Mouse (Mus musculus) bone marrow, adult 2 months (tissue): ENCODE measurements around the gene Riok1.

Source experiments
- CTCF ChIP-seq: fragments of 200-500 bp; IDR thresholded peaks from 2 replicates; pipeline ENCODE4 v1.5.1; 2011; ENCODE audit warnings: low read length, control low read depth; ENCODE audit not compliant: control insufficient read depth, insufficient read depth
- POLR2A ChIP-seq: fragments of 200-500 bp; IDR thresholded peaks from 2 replicates; pipeline ENCODE4 v1.6.1; 2011; ENCODE audit warnings: low read depth, mild to moderate bottlenecking, control low read depth, low read length, borderline replicate concordance; ENCODE audit not compliant: control insufficient read depth

DNA sequence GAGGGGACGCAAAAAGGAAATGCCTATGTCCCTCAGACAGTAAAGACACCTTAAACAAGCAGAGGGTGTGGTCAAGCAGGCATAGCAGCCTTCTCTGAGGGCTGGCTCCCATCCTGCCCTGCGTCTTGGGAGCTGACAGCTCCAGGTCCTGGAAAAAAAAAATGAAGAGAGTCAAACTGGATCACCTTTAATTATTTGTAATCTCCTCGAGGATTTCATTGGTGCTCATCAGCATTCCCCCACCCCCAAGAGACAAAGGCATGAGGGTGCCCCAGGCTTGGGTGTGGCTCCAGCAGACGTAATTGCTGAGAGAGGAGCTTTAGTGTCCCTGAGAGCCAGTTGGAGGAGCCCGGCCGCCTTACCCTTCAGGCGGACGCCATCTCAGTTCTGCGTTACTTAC is 43.2 kb downstream of the Riok1 start:
- TF ChIP-seq CTCF (no peak), POLR2A (no peak)
